Mouse (Mus musculus) spleen, postnatal 4 days (tissue): ENCODE measurements around the gene Htr2c.

Experiments
- DNase-seq, 2 experiments: peaks; one replicate each; pipeline ENCODE4 v3.0.0; 2022; ENCODE audit warnings: low spot score in 2 of 2

Gene Htr2c

DNA sequence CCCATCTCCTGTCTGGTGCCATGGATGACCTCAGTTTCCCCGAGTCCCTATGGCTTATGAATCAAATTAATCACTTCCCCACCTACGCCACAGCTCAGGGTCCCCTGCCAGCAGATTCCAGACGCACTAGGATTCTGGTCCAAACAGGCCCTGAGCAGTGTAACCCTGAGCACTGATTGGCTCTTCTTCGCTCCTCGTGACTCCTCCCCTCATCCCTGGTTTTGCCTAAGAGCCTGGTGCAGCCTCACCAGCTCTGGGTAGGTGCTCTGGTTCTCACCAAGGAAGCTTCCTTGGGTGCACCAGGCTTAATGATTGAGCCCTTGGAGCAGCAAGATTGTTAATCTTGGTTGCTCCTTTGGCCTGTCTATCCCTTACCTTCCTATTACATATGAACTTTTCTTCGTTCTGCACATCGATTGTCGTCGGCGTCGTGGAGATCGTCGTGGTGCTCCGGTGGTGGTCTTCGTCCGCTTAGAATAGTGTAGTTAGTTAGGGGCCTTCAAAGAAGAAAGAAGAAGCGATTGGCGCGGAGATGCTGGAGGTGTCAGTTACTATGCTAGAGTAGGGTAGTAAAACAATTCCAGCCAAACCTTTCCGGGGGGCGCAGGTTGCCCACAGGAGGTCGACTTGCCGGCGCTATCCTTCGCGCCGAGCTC lies at the start of gene Htr2c:
TSS of gene Htr2c (plus strand) at position 256 of the 656 bp plus-strand sequence.
- DNase-seq: no peak

DNA sequence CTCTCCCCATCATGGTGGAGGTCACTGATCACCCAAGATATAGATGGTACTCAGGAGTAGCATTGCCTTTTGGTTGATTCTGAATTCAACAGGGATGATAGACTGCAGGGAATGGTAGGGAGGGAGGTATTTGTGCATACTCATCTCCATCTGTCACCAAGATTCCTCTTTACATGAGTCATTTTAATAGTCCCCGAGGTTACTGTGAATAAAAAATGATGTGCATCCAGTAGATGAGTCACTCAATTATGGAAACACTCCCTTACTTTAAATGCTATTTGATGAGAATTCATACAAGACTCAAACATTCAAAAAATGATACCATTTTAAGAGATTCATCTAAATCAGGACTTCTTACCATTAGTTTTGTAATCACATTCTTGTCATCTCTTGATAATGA lies 34.1 kb upstream of the Htr2c start:
- DNase-seq: no peak

DNA sequence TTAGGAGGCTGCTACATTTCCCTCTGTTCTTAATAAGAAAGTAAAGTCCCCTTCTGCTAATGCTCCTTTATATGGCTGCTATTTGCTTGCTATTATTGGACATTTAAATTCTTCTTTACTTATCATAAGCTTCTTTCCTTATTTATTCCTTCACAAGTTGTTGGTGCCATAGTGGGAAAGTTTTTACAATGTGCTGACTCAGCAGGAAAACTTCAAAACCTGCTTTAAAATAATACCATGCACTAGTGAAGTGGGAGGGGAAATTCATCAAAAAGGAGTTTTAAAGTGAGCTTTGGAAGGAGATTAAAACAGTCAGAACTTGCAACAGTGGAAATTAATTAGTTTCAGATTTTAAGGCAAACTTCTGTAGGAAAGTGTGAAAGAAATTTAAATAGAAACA lies 26.0 kb upstream of the Htr2c start:
- DNase-seq: no peak

DNA sequence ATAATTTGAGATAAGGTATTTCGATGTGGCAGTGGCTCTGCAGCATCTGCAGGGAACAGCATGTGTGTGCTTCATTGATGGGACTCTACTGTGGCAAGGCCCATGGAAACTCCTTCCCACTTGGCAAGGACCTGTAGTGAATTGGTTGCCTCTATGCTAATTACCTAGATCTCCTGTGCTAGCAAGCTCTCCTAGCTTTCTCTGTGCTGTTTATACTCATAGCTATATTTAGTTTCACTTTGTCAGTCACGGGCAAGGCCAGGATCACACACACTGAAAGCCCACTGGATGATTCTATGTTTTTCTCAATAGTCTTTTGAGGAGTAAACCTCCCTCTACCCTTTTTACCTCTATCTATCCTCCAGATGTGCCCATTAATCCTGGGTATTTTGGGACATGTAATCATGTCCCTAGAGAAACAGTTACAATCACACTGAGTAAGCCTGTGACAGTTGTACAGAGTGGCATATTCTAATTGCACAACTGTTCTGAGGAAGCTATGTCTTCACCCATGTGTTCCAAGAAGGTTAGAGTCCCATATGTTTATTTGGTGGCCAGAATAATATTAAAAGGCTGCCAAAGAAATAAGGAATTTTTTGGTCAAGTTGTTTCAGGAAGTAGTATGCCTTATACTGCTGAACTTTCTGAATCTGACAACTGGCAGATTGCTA lies 16.0 kb upstream of the Htr2c start:
- no peak for DNase-seq

GRCm38 (mm10) chrX:146946996-146947395 lies 15.3 kb upstream of the Htr2c start:
- DNase-seq: no peak

DNA sequence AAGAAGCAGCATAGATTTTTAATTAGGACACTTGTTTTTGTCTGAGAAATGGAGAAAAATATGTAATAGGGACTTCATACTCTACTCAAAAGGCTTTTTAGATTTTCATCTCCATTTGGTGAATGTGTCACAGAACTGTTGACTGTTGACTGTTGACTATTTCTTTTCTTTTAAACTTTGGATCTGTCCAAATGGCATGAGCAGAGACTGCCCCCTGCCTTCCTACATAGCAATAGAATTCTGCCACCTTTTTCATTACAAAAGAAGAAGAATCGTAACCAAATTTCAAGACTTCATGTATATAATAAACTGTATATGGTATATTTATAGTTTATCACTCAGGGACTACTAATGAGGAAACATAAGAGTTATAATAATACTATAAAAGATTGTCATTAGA lies 3.7 kb upstream of the Htr2c start:
- no peak for DNase-seq

- DNase-seq: no peak
These were observed 2.4 kb upstream of the Htr2c start for GRCm38 (mm10) chrX:146959960-146960359.

- DNase-seq: peak in 1 of 2 experiments; percentile 54
These were observed 718 bp downstream of the Htr2c start for GRCm38 (mm10) chrX:146962914-146963547.

GRCm38 (mm10) chrX:146979931-146980330 lies 17.6 kb downstream of the Htr2c start:
- DNase-seq: no peak

GRCm38 (mm10) chrX:147055730-147056129 lies 93.4 kb downstream of the Htr2c start:
- DNase-seq: no peak

- DNase-seq: no peak
These were observed 109.3 kb downstream of the Htr2c start for GRCm38 (mm10) chrX:147071622-147072021.

- no peak for DNase-seq
These were observed 156.8 kb downstream of the Htr2c start for GRCm38 (mm10) chrX:147119155-147119554.

DNA sequence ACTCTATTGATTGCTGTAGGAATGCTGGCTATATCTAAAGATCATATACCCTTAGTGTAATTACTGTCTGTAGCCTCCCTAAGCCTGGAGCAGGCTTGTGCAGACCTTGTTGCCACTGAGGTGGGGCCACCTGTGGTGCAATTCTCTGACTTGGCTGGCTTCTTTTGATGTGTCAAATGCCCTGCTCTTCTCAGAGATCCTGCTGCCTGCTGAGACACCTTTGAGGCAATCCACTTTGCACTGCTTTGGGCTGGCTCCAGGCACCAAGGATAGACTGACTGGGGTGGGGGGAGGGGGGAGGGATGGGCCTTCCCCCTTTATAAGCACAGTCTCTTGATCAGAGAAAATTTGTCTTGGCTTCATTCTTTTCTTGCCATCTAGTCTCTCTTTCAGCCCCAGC lies 252.9 kb downstream of the Htr2c start:
- DNase-seq: no peak

- no peak for DNase-seq
These were observed 255.2 kb downstream of the Htr2c start for GRCm38 (mm10) chrX:147217382-147218013.

GRCm38 (mm10) chrX:147238806-147239542 lies 276.7 kb downstream of the Htr2c start:
- DNase-seq: no peak
